Mouse (Mus musculus) liver, embryonic 14.5 days (tissue): ENCODE results near the gene Gemin2.

Experiments
- CTCF ChIP-seq: IDR thresholded peaks from 2 replicates; pipeline ENCODE4 v1.5.1; 2016; ENCODE audit warnings: antibody characterized with exemption, low read depth, control low read depth
- EP300 ChIP-seq: IDR thresholded peaks from 2 replicates; pipeline ENCODE4 v1.6.1; 2016; ENCODE audit warnings: antibody characterized with exemption, low read depth

GRCm38 (mm10) chr12:59021306-59021705 is 8.1 kb downstream of the Gemin2 start:
- TF ChIP-seq EP300 (no peak), CTCF (no peak)
